Mouse (Mus musculus) gastrocnemius, postnatal 10 days (tissue): ENCODE data around the gene Ssty2. TPM values are rescaled to one million over a fixed set of nuclear protein-coding genes. Genes with fewer than 3 reads are reported as not detected.
"Not testable (repeated sequence)": the region's sequence is repeated elsewhere in the genome, so short reads cannot be mapped to it uniquely, and the experiment has no call there.

ENCODE experiments used
- DNase-seq: peaks from one replicate; pipeline ENCODE4 v3.0.0; 2021; ENCODE audit warnings: mixed read lengths
- long read RNA-seq, 2 experiments: library from polyadenylated mRNA; stranded (forward); transcript quantifications; one replicate each; pipeline ENCODE4 v2.0.0; 2021
- total RNA-seq, 2 experiments: library from RNA; stranded (reverse); gene quantifications; 2 replicates each; pipeline ENCODE4 v1.2.3; 2021

The Ssty2 gene
- not detected for total RNA-seq
- long read RNA-seq, experiment 1: 0 reads
- long read RNA-seq, experiment 2: 0 reads

GRCm38 (mm10) chrY:67047972-67048371 is at the start of gene Ssty2:
Ssty2 (minus strand) TSS chrY:67048072.
- not testable (repeated sequence) for DNase-seq
